Mouse (Mus musculus) spleen, adult 2 months (tissue): Measurements from ENCODE around the gene Mcfd2. TPM values are rescaled to one million over a fixed set of nuclear protein-coding genes. Genes with fewer than 3 reads are reported as not detected.

Experiments
- DNase-seq, 2 experiments: peaks; one replicate each; pipeline versions ENCODE4 v3.0.0 to v3.0.0-alpha.2; 2012 to 2021; ENCODE audit warnings: low spot score in 2 of 2, low read depth in 1 of 2
- H3K27ac ChIP-seq: fragments of 200-500 bp; 2 replicates; pipeline ENCODE4 v1.5.1; 2012; ENCODE audit warnings: low read length, inconsistent platforms; ENCODE audit not compliant: insufficient read depth
- H3K27me3 ChIP-seq: fragments of 200-500 bp; 2 replicates; pipeline ENCODE4 v1.6.1; 2012; ENCODE audit warnings: mild to moderate bottlenecking, moderate library complexity, low read length, inconsistent platforms; ENCODE audit not compliant: control insufficient read depth, insufficient read depth
- H3K36me3 ChIP-seq: fragments of 200-500 bp; 2 replicates; pipeline ENCODE4 v1.6.1; 2012; ENCODE audit warnings: mild to moderate bottlenecking, low read length, inconsistent platforms; ENCODE audit not compliant: control insufficient read depth, insufficient read depth
- H3K4me1 ChIP-seq: fragments of 200-500 bp; 2 replicates; pipeline ENCODE4 v1.6.1; 2011; ENCODE audit warnings: inconsistent platforms; ENCODE audit not compliant: control insufficient read depth, insufficient read depth, insufficient read length
- H3K4me3 ChIP-seq: fragments of 200-500 bp; 2 replicates; pipeline ENCODE4 v1.5.1; 2011; ENCODE audit warnings: mild to moderate bottlenecking, inconsistent platforms; ENCODE audit not compliant: insufficient read depth, insufficient read length; ENCODE audit errors: extremely low read depth
- CTCF ChIP-seq: fragments of 200-500 bp; IDR thresholded peaks from 2 replicates; pipeline ENCODE4 v1.5.1; 2011; ENCODE audit warnings: mild to moderate bottlenecking, inconsistent platforms; ENCODE audit not compliant: insufficient read depth, insufficient read length, insufficient replicate concordance; ENCODE audit errors: extremely low read depth
- POLR2A ChIP-seq: fragments of 200-500 bp; IDR thresholded peaks from 2 replicates; pipeline ENCODE4 v1.6.1; 2011; ENCODE audit warnings: low read depth, low read length, inconsistent platforms
- WGBS: fragments of 180-500 bp; shearing (Covaris S2); methylation state at CpG from one replicate; pipeline ENCODE4 v1.1.7; 2018; 5-methylcytosine and 5-hydroxymethylcytosine counted together
- polyA plus RNA-seq: library from polyadenylated mRNA; depleted of rRNA; stranded (reverse); fragments of >200 nt; gene quantifications from 2 replicates; pipeline ENCODE4 v1.2.3, GENCODE M21; 2012

Mcfd2 gene
- polyA plus RNA-seq, 1 experiment: 38.5 TPM

- TF ChIP-seq CTCF: no peak
- TF ChIP-seq POLR2A: no peak
- Histone ChIP-seq H3K4me1 (peaks cover 24% of the 10 kb centered on the region; the same call in 1 of the 2 replicates), H3K36me3 (peaks cover 32% of the 10 kb centered on the region), H3K27me3 (no peaks in the 10 kb centered on the region), H3K4me3 (no peak overlapping the region), H3K27ac (no peak overlapping the region)
- DNase-seq: no peak
- 89% methylated on average over 5 of the region's 5 CpGs for WGBS
These were observed 23.6 kb upstream of the Mcfd2 start for GRCm38 (mm10) chr17:87289367-87289766.

GRCm38 (mm10) chr17:87288131-87288530 lies 22.4 kb upstream of the Mcfd2 start:
- 94% methylated on average over 12 of the region's 12 CpGs for WGBS
- no peak overlapping the region for H3K27ac ChIP-seq
- H3K4me1 ChIP-seq: peaks cover 26% of the 10 kb centered on the region; the same call in 1 of the 2 replicates
- peaks cover 20% of the 10 kb centered on the region for H3K36me3 ChIP-seq
- no peak for DNase-seq
- H3K27me3 ChIP-seq: no peaks in the 10 kb centered on the region
- no peak for TF ChIP-seq POLR2A
- no peak for TF ChIP-seq CTCF
- H3K4me3 ChIP-seq: no peak overlapping the region

- DNase-seq: no peak
- no peak for TF ChIP-seq CTCF
- no peak for TF ChIP-seq POLR2A
- H3K4me3 ChIP-seq: no peak overlapping the region
- H3K27me3 ChIP-seq: no peaks in the 10 kb centered on the region
- peaks cover 11% of the 10 kb centered on the region; the same call in 1 of the 2 replicates for H3K36me3 ChIP-seq
- WGBS: 76% methylated on average over 8 of the region's 8 CpGs
- peak overlapping the region; percentile 79 for H3K27ac ChIP-seq
- H3K4me1 ChIP-seq: peaks cover 26% of the 10 kb centered on the region; the same call in 1 of the 2 replicates
These were observed 21.6 kb upstream of the Mcfd2 start for GRCm38 (mm10) chr17:87287197-87287777.

- Histone ChIP-seq H3K4me1 (peaks cover 28% of the 10 kb centered on the region; the same call in 1 of the 2 replicates), H3K36me3 (peaks cover 6% of the 10 kb centered on the region; the same call in 1 of the 2 replicates), H3K27ac (peak overlapping the region; percentile 79), H3K27me3 (no peaks in the 10 kb centered on the region), H3K4me3 (no peak overlapping the region)
- TF ChIP-seq POLR2A (no peak), CTCF (no peak)
- 40% methylated on average over 8 of the region's 8 CpGs for WGBS
- DNase-seq: no peak
These were observed 20.9 kb upstream of the Mcfd2 start for GRCm38 (mm10) chr17:87286481-87287143.

GRCm38 (mm10) chr17:87285731-87286465 lies 20.2 kb upstream of the Mcfd2 start:
- Histone ChIP-seq H3K4me1 (peaks cover 29% of the 10 kb centered on the region; the same call in 1 of the 2 replicates), H3K4me3 (no peak overlapping the region), H3K36me3 (peaks cover 2% of the 10 kb centered on the region; the same call in 1 of the 2 replicates), H3K27ac (peak overlapping the region; percentile 67), H3K27me3 (no peaks in the 10 kb centered on the region)
- WGBS: 54% methylated on average over 23 of the region's 23 CpGs
- no peak for TF ChIP-seq CTCF
- no peak for TF ChIP-seq POLR2A
- DNase-seq: no peak

- Histone ChIP-seq H3K4me3 (no peak overlapping the region; the same call in 1 of the 2 replicates), H3K27ac (0 out of 2 replicates have a peak overlapping the region, but pooled peaks have one; percentile 5), H3K27me3 (no peaks in the 10 kb centered on the region), H3K4me1 (peaks cover 29% of the 10 kb centered on the region; the same call in 1 of the 2 replicates), H3K36me3 (no peaks in the 10 kb centered on the region)
- 69% methylated on average over 7 of the region's 7 CpGs for WGBS
- no peak for TF ChIP-seq POLR2A
- TF ChIP-seq CTCF: no peak
- DNase-seq: no peak
These were observed 18.8 kb upstream of the Mcfd2 start for GRCm38 (mm10) chr17:87284482-87285040.
